Mouse (Mus musculus) hindbrain, embryonic 14.5 days (tissue): ENCODE data around the gene F3. TPM values are rescaled to one million over a fixed set of nuclear protein-coding genes. Genes with fewer than 3 reads are reported as not detected.

Experiments used
- ATAC-seq: fragments of 200-750 bp; cut with Nextera tagmentation; 2 replicates; pipeline ENCODE4 v1.8.0; 2017; ENCODE audit warnings: moderate number of reproducible peaks, mild to moderate bottlenecking, moderate TSS enrichment, moderate library complexity; ENCODE audit not compliant: low FRiP score
- DNase-seq: peaks from one replicate; pipeline ENCODE4 v3.0.0-alpha.2; 2015; ENCODE audit warnings: low spot score
- H3K27ac ChIP-seq: fragments of 300-500 bp; sonication (generic); 2 replicates; pipeline ENCODE4 v1.5.1; 2014; ENCODE audit warnings: mild to moderate bottlenecking, moderate library complexity
- H3K27me3 ChIP-seq: fragments of 300-500 bp; sonication (generic); 2 replicates; pipeline ENCODE4 v1.6.1; 2014; ENCODE audit warnings: mild to moderate bottlenecking, low read length, mixed read lengths; ENCODE audit not compliant: control insufficient read depth, insufficient read depth
- H3K36me3 ChIP-seq: fragments of 300-500 bp; sonication (generic); replicated peaks from 2 replicates; pipeline ENCODE4 v1.6.1; 2014; ENCODE audit not compliant: control insufficient read depth, insufficient read depth
- H3K4me1 ChIP-seq: fragments of 300-500 bp; sonication (generic); replicated peaks from 2 replicates; pipeline ENCODE4 v1.6.1; 2014; ENCODE audit warnings: antibody characterized with exemption, low read length, mixed read lengths; ENCODE audit not compliant: control insufficient read depth, insufficient read depth
- H3K4me2 ChIP-seq: fragments of 300-500 bp; sonication (generic); replicated peaks from 2 replicates; pipeline ENCODE4 v1.6.1; 2014; ENCODE audit warnings: mild to moderate bottlenecking, moderate library complexity
- H3K4me3 ChIP-seq: fragments of 300-500 bp; sonication (generic); replicated peaks from 2 replicates; pipeline ENCODE4 v1.5.1; 2014; ENCODE audit warnings: mild to moderate bottlenecking, low read length
- H3K9ac ChIP-seq: fragments of 300-500 bp; sonication (generic); 2 replicates; pipeline ENCODE4 v1.6.1; 2014
- H3K9me3 ChIP-seq: fragments of 300-500 bp; sonication (generic); 2 replicates; pipeline ENCODE4 v1.6.1; 2016; ENCODE audit warnings: low read length; ENCODE audit not compliant: control insufficient read depth
- WGBS: fragments of 180-500 bp; shearing (Covaris S2); extraction: QIAGEN DNeasy Blood & Tissue Kit; methylation state at CpG from one replicate; pipeline ENCODE4 v1.1.7; 2014; 5-methylcytosine and 5-hydroxymethylcytosine counted together
- polyA plus RNA-seq: library from polyadenylated mRNA; unstranded; fragments of >200 nt; fragmentation: Nextera tagmentation; extraction: Ambion mirVana; gene quantifications from 2 replicates; pipeline ENCODE4 v1.2.1, GENCODE M21; 2014

Gene F3
- polyA plus RNA-seq, 1 experiment from 2014 or later: 6.5 TPM

DNA sequence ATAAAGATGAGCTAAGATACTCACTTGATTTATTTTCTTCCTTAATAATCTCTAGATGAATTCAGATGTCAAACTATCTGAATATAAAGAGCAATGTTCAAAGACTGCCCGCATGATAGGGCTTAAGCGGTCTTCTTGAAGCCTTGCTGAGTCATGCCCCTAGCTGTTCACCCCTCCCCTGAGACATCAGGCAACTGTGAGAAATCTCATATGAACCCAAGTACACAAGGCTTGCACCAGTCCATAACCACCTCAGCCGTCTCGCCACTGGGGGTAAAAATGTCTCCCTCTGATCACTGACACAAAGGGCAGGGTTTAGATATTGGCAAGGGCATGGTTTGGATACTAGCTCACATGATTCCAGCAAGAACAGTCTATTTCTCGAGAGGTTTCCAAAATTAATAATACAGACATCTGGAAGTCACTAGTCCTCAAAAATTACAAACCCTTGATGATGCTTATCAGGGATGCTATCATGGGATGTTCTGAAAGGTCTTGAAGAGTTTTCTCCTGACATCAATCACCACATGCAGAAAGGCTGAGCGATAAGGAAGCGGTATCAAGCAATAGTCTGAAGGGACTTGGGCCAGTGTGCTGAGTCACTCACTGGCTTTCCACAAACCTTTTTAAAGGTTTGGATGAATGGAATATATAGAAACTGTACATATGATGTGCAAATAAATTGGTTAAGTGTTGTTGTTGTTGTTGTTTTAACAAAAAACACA lies 20.0 kb upstream of the F3 start:
- H3K9me3 ChIP-seq: no peaks in the 10 kb centered on the region
- no peaks in the 10 kb centered on the region for H3K36me3 ChIP-seq
- peaks cover 40% of the 10 kb centered on the region for H3K4me1 ChIP-seq
- WGBS: 83% methylated on average over 7 of the region's 7 CpGs
- no peak overlapping the region for H3K4me2 ChIP-seq
- H3K27ac ChIP-seq: no peak overlapping the region
- H3K4me3 ChIP-seq: no peak overlapping the region
- no peaks in the 10 kb centered on the region for H3K27me3 ChIP-seq
- DNase-seq (no peak), ATAC-seq (no peak)
- no peak overlapping the region for H3K9ac ChIP-seq

DNA sequence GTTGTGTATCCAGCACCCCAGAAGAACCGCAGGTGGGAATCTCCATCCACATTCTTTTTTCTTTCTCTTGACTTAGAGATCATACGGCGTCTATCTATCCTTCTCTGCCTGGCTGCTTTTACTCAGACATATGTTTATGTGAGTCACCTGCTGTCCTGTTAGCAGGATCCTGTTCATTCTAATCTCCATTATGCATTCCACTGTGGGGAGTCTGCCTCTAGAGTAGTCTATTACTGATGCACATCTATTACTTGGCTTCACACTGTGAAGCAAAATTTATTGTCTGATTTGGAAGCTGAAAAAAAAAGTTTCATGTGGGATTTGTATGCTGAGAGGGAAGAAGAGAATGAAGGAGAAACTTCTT lies 19.5 kb upstream of the F3 start:
- Histone ChIP-seq H3K9me3 (no peaks in the 10 kb centered on the region), H3K4me1 (peaks cover 40% of the 10 kb centered on the region), H3K27me3 (no peaks in the 10 kb centered on the region), H3K27ac (no peak overlapping the region), H3K4me2 (no peak overlapping the region), H3K4me3 (no peak overlapping the region), H3K36me3 (no peaks in the 10 kb centered on the region), H3K9ac (no peak overlapping the region)
- no peak for ATAC-seq
- 68% methylated on average over 3 of the region's 3 CpGs for WGBS
- DNase-seq: no peak

DNA sequence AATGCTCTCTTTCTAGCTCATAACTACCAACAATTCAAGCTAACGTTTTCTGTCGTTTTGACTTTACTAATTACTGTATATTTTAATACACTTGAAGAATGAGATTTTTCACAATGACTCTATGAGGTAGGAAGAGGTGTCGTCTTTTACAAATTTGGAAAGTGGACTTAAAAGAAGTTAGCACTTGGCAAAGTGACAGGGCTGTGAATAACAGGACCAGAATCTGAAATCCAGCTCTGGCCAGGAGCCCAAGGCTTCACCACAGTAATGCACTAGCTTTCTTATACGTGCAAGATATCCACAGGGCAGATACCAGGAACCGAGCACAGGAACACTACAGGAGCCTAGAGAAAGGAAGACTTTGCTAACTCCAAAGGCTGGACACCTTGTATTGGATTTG lies 17.2 kb upstream of the F3 start:
- H3K4me1 ChIP-seq: peaks cover 23% of the 10 kb centered on the region
- no peaks in the 10 kb centered on the region for H3K27me3 ChIP-seq
- no peak overlapping the region for H3K4me2 ChIP-seq
- ATAC-seq (no peak), DNase-seq (no peak)
- H3K9me3 ChIP-seq: no peaks in the 10 kb centered on the region
- H3K27ac ChIP-seq: no peak overlapping the region
- H3K9ac ChIP-seq: no peak overlapping the region
- H3K4me3 ChIP-seq: no peak overlapping the region
- H3K36me3 ChIP-seq: no peaks in the 10 kb centered on the region
- 63% methylated on average over 5 of the region's 5 CpGs for WGBS

DNA sequence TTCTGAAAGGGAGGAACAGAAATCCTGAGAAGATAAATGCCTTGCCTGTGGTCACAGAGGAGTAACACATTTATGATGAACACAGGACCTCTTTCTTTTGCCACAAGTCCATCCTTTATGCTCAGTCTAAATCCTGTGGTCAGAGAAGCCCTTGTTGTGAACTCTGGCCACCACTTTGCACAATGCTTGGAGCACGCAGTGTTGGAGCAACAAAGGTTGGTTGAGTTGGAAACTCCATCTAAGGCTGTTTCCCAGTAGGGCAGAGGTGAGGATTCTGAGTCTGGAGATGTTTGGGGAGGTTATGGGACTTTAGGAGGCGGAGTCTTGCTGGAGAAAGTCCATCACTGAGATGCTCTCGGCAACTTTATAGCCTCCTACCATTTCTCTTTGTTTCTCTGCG lies 16.2 kb upstream of the F3 start:
- ATAC-seq (no peak), DNase-seq (no peak)
- peaks cover 13% of the 10 kb centered on the region; the same call in 1 of the 2 replicates for H3K4me1 ChIP-seq
- H3K4me3 ChIP-seq: no peak overlapping the region
- no peak overlapping the region for H3K27ac ChIP-seq
- no peaks in the 10 kb centered on the region for H3K9me3 ChIP-seq
- H3K4me2 ChIP-seq: no peak overlapping the region
- no peak overlapping the region for H3K9ac ChIP-seq
- H3K27me3 ChIP-seq: no peaks in the 10 kb centered on the region
- 90% methylated on average over 4 of the region's 4 CpGs for WGBS
- H3K36me3 ChIP-seq: no peaks in the 10 kb centered on the region

DNA sequence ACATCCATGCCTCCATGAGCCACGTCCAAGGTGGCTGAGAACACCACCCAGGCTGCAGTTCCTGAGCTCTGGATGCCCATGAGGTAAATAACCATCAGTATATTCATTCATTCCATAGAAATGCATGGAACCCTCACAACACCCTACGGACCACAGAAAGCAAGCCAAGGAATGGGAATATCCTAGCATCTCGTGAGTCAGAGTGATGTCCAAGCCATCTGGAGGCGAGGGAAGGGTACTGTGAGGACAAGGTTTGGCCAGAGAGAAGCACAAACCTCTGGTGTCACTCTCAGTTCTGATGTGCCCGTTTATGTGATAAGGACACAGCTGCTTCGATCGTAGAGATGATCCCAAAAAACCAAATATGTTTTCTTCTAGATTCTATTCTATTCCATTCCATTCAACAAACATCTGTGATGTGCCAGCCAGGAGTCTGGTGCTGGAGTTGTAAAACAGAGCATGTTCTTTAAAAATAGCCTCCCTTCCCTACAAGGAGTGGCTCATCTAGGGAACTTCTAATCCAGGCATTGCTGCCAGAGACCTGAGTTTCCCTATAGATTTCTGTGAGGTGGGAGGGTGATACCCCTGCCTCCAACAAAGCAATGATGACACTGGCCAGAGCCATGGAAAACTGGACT lies 12.3 kb upstream of the F3 start:
- Histone ChIP-seq H3K27me3 (no peaks in the 10 kb centered on the region), H3K9me3 (no peaks in the 10 kb centered on the region), H3K4me2 (no peak overlapping the region), H3K4me3 (no peak overlapping the region), H3K27ac (no peak overlapping the region), H3K4me1 (peaks cover 5% of the 10 kb centered on the region; the same call in 1 of the 2 replicates), H3K36me3 (no peaks in the 10 kb centered on the region), H3K9ac (no peak overlapping the region)
- 89% methylated on average over 7 of the region's 7 CpGs for WGBS
- DNase-seq (no peak), ATAC-seq (no peak)

DNA sequence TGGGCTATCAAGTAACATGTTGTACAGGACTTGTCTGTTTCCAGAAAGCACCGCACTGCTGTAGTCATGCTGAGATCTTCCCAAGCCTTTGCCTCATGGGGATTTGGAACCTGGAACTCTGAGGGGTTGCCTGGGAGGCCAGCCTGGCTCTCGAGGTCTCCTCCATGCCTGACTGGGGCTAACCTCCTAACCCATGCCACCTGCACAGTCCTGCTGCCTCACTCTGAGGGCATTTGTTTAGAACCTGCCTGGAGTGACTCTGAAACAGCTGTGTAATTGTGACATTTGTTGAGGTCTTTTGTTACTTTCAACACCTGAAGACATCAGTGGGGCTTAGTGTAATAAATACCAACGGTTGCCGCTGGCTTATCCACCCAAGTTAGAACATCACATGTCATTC lies 11.1 kb upstream of the F3 start:
- Histone ChIP-seq H3K36me3 (no peaks in the 10 kb centered on the region), H3K9me3 (no peaks in the 10 kb centered on the region), H3K27me3 (no peaks in the 10 kb centered on the region), H3K9ac (no peak overlapping the region), H3K4me3 (no peak overlapping the region), H3K4me2 (no peak overlapping the region), H3K4me1 (no peaks in the 10 kb centered on the region), H3K27ac (no peak overlapping the region)
- DNase-seq: no peak
- WGBS: 73% methylated on average over 4 of the region's 4 CpGs
- ATAC-seq: no peak

DNA sequence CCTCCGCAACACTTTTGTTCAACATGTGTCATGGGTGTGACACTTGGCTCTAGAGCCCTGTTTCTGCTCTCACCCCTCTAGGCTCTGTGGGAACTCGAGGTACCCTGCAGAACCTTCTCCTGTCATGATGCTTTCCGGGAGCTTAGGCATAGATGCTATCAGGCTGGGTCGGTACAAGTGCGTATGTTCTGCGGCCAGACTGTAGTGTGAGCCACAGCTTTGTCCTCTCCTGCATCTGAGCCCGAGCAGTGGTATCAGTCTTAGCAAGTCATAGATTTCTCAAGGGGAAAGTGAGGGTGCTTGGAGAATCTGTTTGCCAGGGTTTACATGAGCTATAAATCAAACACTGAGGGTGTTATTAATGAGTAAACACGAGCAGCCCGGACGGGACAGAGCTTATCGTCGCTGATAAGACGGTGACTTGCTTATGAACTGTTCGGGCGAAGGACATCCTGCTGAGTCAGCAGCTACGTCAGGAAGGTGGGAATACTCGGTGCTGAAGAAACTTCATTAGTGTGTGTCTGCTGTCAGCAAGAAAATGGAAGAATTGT lies 10.1 kb upstream of the F3 start:
- H3K4me3 ChIP-seq: no peak overlapping the region
- no peak overlapping the region for H3K27ac ChIP-seq
- no peaks in the 10 kb centered on the region for H3K9me3 ChIP-seq
- no peaks in the 10 kb centered on the region for H3K4me1 ChIP-seq
- no peak overlapping the region for H3K9ac ChIP-seq
- DNase-seq (no peak), ATAC-seq (no peak)
- no peaks in the 10 kb centered on the region for H3K36me3 ChIP-seq
- WGBS: 70% methylated on average over 17 of the region's 17 CpGs
- no peaks in the 10 kb centered on the region for H3K27me3 ChIP-seq
- H3K4me2 ChIP-seq: no peak overlapping the region

DNA sequence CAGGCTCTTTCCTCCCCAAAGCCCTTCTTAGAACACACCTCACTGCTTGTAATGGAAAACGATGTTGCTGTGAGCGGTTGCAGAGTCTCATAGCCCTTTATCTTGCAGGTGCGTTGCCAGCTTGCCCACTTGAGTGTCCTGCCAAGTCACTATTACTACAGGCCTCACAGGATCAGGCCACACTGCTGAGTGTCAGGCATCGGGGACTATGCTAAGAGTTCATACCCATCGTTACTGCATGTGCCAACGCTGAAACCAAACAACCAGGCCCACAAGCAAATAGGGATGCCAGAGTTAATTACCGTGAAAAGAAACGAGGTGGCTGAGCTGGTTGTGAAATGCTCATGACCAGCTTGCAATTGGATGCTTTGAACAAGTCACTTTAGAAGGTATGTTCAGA lies 9.5 kb upstream of the F3 start:
- no peaks in the 10 kb centered on the region for H3K9me3 ChIP-seq
- 72% methylated on average over 8 of the region's 8 CpGs for WGBS
- no peak overlapping the region for H3K4me2 ChIP-seq

DNA sequence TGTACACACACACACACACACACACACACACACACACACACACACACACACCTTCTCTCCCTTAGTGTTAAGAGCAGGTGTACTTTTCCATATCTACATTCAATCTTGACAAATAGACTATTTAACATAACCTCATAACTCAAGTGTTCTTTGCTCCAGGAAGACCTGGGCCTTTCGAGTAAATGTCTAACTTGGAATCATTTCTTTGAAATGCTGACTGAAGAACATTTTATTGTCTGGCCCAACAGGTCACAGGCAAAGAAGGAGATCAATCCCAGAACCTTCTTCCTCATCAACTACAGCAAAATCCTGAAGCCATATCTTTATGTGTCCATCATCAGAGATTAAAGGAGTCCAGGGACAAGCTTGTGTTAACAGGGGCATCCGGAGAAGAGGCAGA lies 8.9 kb upstream of the F3 start:
- Histone ChIP-seq H3K9ac (no peak overlapping the region), H3K4me3 (no peak overlapping the region), H3K27me3 (no peaks in the 10 kb centered on the region), H3K27ac (no peak overlapping the region), H3K9me3 (no peaks in the 10 kb centered on the region), H3K4me1 (no peaks in the 10 kb centered on the region), H3K4me2 (no peak overlapping the region), H3K36me3 (no peaks in the 10 kb centered on the region)
- ATAC-seq (no peak), DNase-seq (no peak)
- WGBS: 93% methylated on average over 2 of the region's 2 CpGs

More for the DNA sequence above, 9.5 kb upstream of the F3 start:
- Histone ChIP-seq H3K4me3 (no peak overlapping the region), H3K9ac (no peak overlapping the region), H3K27ac (no peak overlapping the region), H3K36me3 (no peaks in the 10 kb centered on the region), H3K4me1 (no peaks in the 10 kb centered on the region), H3K27me3 (no peaks in the 10 kb centered on the region)
- ATAC-seq (no peak), DNase-seq (no peak)
